Mouse (Mus musculus) forebrain, postnatal 0 days (tissue): ENCODE results near the gene Ascc2. TPM values are rescaled to one million over a fixed set of nuclear protein-coding genes. Genes with fewer than 3 reads are reported as not detected.

Source experiments
- ATAC-seq: fragments of 200-750 bp; cut with Nextera tagmentation; 2 replicates; pipeline ENCODE4 v1.8.0; 2017; ENCODE audit warnings: mild to moderate bottlenecking, moderate library complexity
- DNase-seq: peaks from one replicate; pipeline ENCODE4 v3.0.0-alpha.2; 2015
- H3K27ac ChIP-seq: fragments of 300-500 bp; sonication (generic); 2 replicates; pipeline ENCODE4 v1.5.1; 2014; ENCODE audit warnings: low read depth, mild to moderate bottlenecking, antibody characterized with exemption, low read length, moderate library complexity, mixed read lengths
- H3K27me3 ChIP-seq: fragments of 300-500 bp; sonication (generic); 2 replicates; pipeline ENCODE4 v1.6.1; 2014; ENCODE audit warnings: mild to moderate bottlenecking, low read length, mixed read lengths; ENCODE audit not compliant: insufficient read depth
- H3K36me3 ChIP-seq: fragments of 300-500 bp; sonication (generic); 2 replicates; pipeline ENCODE4 v1.6.1; 2014; ENCODE audit warnings: mild to moderate bottlenecking, moderate library complexity; ENCODE audit not compliant: insufficient read depth
- H3K4me1 ChIP-seq: fragments of 300-500 bp; sonication (generic); 2 replicates; pipeline ENCODE4 v1.6.1; 2014; ENCODE audit warnings: antibody characterized with exemption; ENCODE audit not compliant: insufficient read depth
- H3K4me2 ChIP-seq: fragments of 300-500 bp; sonication (generic); 2 replicates; pipeline ENCODE4 v1.6.1; 2014; ENCODE audit warnings: low read depth, mild to moderate bottlenecking, moderate library complexity
- H3K4me3 ChIP-seq: fragments of 300-500 bp; sonication (generic); 2 replicates; pipeline ENCODE4 v1.5.1; 2014; ENCODE audit warnings: low read depth, low read length, mixed read lengths
- H3K9ac ChIP-seq: fragments of 300-500 bp; sonication (generic); 2 replicates; pipeline ENCODE4 v1.6.1; 2014; ENCODE audit warnings: mild to moderate bottlenecking
- H3K9me3 ChIP-seq: fragments of 300-500 bp; sonication (generic); 2 replicates; pipeline ENCODE4 v1.6.1; 2016; ENCODE audit warnings: low read length
- CTCF ChIP-seq: sonication (generic); IDR thresholded peaks from 2 replicates; pipeline ENCODE4 v1.5.1; 2016; ENCODE audit warnings: antibody characterized with exemption, control low read depth, low read depth
- WGBS: fragments of 180-500 bp; shearing (Covaris S2); extraction: QIAGEN DNeasy Blood & Tissue Kit; methylation state at CpG from one replicate; pipeline ENCODE4 v1.1.7; 2014; 5-methylcytosine and 5-hydroxymethylcytosine counted together
- polyA plus RNA-seq: library from polyadenylated mRNA; unstranded; fragments of >200 nt; fragmentation: Nextera tagmentation; extraction: Ambion mirVana; gene quantifications from 2 replicates; pipeline ENCODE4 v1.2.1, GENCODE M21; 2015
- total RNA-seq: library from RNA; depleted of rRNA; stranded (reverse); fragments of >200 nt; gene quantifications from 2 replicates; pipeline ENCODE4 v1.2.3, GENCODE M21; 2014

Gene Ascc2
- total and polyA plus RNA-seq, 2 experiments from 2014 or later = 14.3 to 17.3 TPM

- Histone ChIP-seq H3K4me2 (no peak overlapping the region), H3K36me3 (peaks cover under 1% of the 10 kb centered on the region; the same call in 1 of the 2 replicates), H3K9me3 (no peaks in the 10 kb centered on the region), H3K9ac (no peak overlapping the region), H3K27me3 (no peaks in the 10 kb centered on the region), H3K27ac (no peak overlapping the region), H3K4me3 (no peak overlapping the region), H3K4me1 (no peaks in the 10 kb centered on the region)
- WGBS = 83% methylated on average over 5 of the region's 5 CpGs
- no peak for TF ChIP-seq CTCF
- no peak for DNase-seq
- no peak for ATAC-seq
These were observed 81.0 kb downstream of the Ascc2 start for GRCm38 (mm10) chr11:4718548-4718947.

GRCm38 (mm10) chr11:4719961-4720360 is 82.4 kb downstream of the Ascc2 start:
- TF ChIP-seq CTCF = no peak
- H3K4me2 ChIP-seq = no peak overlapping the region
- ATAC-seq = no peak
- H3K4me1 ChIP-seq = no peaks in the 10 kb centered on the region
- H3K9me3 ChIP-seq = no peaks in the 10 kb centered on the region
- DNase-seq = no peak
- no peak overlapping the region for H3K27ac ChIP-seq
- no peaks in the 10 kb centered on the region for H3K27me3 ChIP-seq
- no peak overlapping the region for H3K4me3 ChIP-seq
- WGBS = 90% methylated on average over 9 of the region's 9 CpGs
- no peak overlapping the region for H3K9ac ChIP-seq
- H3K36me3 ChIP-seq = peaks cover 11% of the 10 kb centered on the region

- H3K9ac ChIP-seq = no peak overlapping the region
- WGBS = 58% methylated on average over 11 of the region's 11 CpGs
- no peak overlapping the region for H3K4me2 ChIP-seq
- no peaks in the 10 kb centered on the region for H3K27me3 ChIP-seq
- no peak overlapping the region for H3K4me3 ChIP-seq
- TF ChIP-seq CTCF = no peak
- peak; percentile 10 for DNase-seq
- no peaks in the 10 kb centered on the region for H3K4me1 ChIP-seq
- no peaks in the 10 kb centered on the region for H3K9me3 ChIP-seq
- peaks cover 11% of the 10 kb centered on the region for H3K36me3 ChIP-seq
- no peak overlapping the region for H3K27ac ChIP-seq
- no peak for ATAC-seq
These were observed 82.8 kb downstream of the Ascc2 start for GRCm38 (mm10) chr11:4720393-4720792.

- 40% methylated on average over 7 of the region's 7 CpGs for WGBS
These were observed 83.5 kb downstream of the Ascc2 start for GRCm38 (mm10) chr11:4720900-4721580.

GRCm38 (mm10) chr11:4721728-4722127 is 84.2 kb downstream of the Ascc2 start:
- peaks cover 16% of the 10 kb centered on the region for H3K36me3 ChIP-seq

More at GRCm38 (mm10) chr11:4720900-4721580, 83.5 kb downstream of the Ascc2 start:
- Histone ChIP-seq H3K4me2 (no peak overlapping the region), H3K27me3 (no peaks in the 10 kb centered on the region), H3K4me1 (no peaks in the 10 kb centered on the region), H3K27ac (no peak overlapping the region), H3K36me3 (peaks cover 11% of the 10 kb centered on the region), H3K9me3 (no peaks in the 10 kb centered on the region), H3K9ac (no peak overlapping the region), H3K4me3 (no peak overlapping the region)
- ATAC-seq (no peak), DNase-seq (peak; percentile 39)
- no peak for TF ChIP-seq CTCF

DNA sequence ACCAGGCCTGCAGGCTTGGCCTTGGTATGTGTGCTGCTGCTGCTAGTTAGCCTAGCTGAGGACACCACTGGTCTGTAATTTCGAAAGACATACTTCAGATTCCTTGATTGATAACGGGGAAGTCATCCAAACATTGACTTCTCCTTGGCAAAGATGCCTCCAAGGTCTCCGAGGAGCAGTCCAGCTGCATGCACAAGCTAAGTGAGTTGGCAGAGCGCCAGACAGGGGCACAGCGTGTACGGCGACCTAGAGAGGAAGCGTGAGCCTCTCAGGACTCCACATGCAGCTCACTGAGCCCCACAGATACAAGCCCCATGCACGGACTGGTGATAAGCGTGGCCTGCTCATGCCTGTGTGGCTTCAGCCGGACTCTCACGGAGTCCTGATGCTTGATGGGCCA is 92.1 kb downstream of the Ascc2 start:
- Histone ChIP-seq H3K27me3 (no peaks in the 10 kb centered on the region), H3K4me3 (no peak overlapping the region), H3K27ac (no peak overlapping the region), H3K36me3 (peaks cover 8% of the 10 kb centered on the region), H3K4me2 (no peak overlapping the region), H3K9ac (no peak overlapping the region), H3K9me3 (no peaks in the 10 kb centered on the region), H3K4me1 (no peaks in the 10 kb centered on the region)
- ATAC-seq = no peak
- DNase-seq = peak; percentile 10
- WGBS = 55% methylated on average over 12 of the region's 12 CpGs
- TF ChIP-seq CTCF = no peak

More at GRCm38 (mm10) chr11:4721728-4722127, 84.2 kb downstream of the Ascc2 start:
- 83% methylated on average over 8 of the region's 8 CpGs for WGBS
- Histone ChIP-seq H3K27ac (0 out of 2 replicates have a peak overlapping the region, but pooled peaks have one; percentile 21), H3K4me1 (no peaks in the 10 kb centered on the region), H3K9ac (no peak overlapping the region), H3K27me3 (no peaks in the 10 kb centered on the region), H3K4me3 (no peak overlapping the region), H3K9me3 (no peaks in the 10 kb centered on the region), H3K4me2 (no peak overlapping the region)
- ATAC-seq = no peak
- no peak for DNase-seq
- no peak for TF ChIP-seq CTCF

DNA sequence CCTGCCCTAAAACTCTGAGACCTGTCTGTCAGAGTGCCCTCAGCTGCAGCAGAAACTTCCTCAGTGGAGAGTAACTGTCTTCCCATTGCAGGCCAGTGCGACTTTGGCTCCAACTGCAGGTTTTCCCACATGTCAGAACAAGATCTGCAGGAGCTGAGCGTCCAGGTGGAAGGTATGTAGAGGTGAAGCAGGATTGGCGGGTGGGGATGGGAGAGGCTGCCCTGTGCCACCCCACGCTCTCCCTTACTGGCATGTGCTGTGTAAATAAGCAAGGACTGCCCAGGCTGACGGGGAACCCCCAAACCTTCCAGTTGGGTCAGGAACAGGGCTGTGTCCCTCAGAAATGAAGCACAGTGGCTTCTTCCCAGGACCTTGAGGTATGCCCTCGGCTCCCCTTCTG is 92.5 kb downstream of the Ascc2 start:
- no peak overlapping the region for H3K27ac ChIP-seq
- 85% methylated on average over 6 of the region's 6 CpGs for WGBS
- no peaks in the 10 kb centered on the region for H3K4me1 ChIP-seq
- H3K36me3 ChIP-seq = peaks cover 5% of the 10 kb centered on the region; the same call in 1 of the 2 replicates
- no peak for ATAC-seq
- no peak for DNase-seq
- H3K4me2 ChIP-seq = no peak overlapping the region
- no peak overlapping the region for H3K9ac ChIP-seq
- H3K27me3 ChIP-seq = no peaks in the 10 kb centered on the region
- no peaks in the 10 kb centered on the region for H3K9me3 ChIP-seq
- no peak for TF ChIP-seq CTCF
- H3K4me3 ChIP-seq = no peak overlapping the region
